Mouse (Mus musculus): ENCODE measurements around the gene Cbx7.
"Not testable (repeated sequence)": the region's sequence is repeated elsewhere in the genome, so short reads cannot be mapped to it uniquely, and the experiment has no call there.

GRCm38 (mm10) chr15:79895221-79896079, 75.5 kb downstream of the Cbx7 start:
- TF ChIP-seq EP300, CTCF (IDR thresholded peaks at IDR 0.05; ENCODE audit: low read depth): not testable (repeated sequence)
